Mouse (Mus musculus) ES-E14 (cell line): ENCODE measurements at regions not wholly inside any gene's neighbourhood (a gene's known extent, or its start where the extent isn't known, plus 50 kb on each side); places are given as distances from the start of the nearest gene placed in this dataset.

ENCODE experiments used
- HCFC1 ChIP-seq: IDR thresholded peaks from 2 replicates; pipeline ENCODE4 v1.6.1; 2012; ENCODE audit warnings: low read length, inconsistent platforms, borderline replicate concordance; ENCODE audit not compliant: insufficient read depth
- MAFK ChIP-seq: IDR thresholded peaks from 2 replicates; pipeline ENCODE4 v1.6.1; 2014; ENCODE audit warnings: mild to moderate bottlenecking, low read depth, low read length, inconsistent platforms; ENCODE audit not compliant: insufficient read depth
- ZC3H11A ChIP-seq: IDR thresholded peaks from 2 replicates; pipeline ENCODE4 v1.6.1; 2012; ENCODE audit warnings: low read depth, mild to moderate bottlenecking, inconsistent platforms, low read length, borderline replicate concordance
- ZNF384 ChIP-seq: IDR thresholded peaks from 2 replicates; pipeline ENCODE4 v1.6.1; 2012; ENCODE audit warnings: low read depth, low read length, inconsistent platforms

- no peak for TF ChIP-seq ZC3H11A
- TF ChIP-seq ZNF384 = no peak
- TF ChIP-seq MAFK = no peak
- TF ChIP-seq HCFC1 = no peak
These were observed 157.0 kb upstream of the Chl1 start for GRCm38 (mm10) chr6:103353346-103353745.
